Comparison of ENCODE assay signal across 20 mouse cellular contexts in the genomic region with DNA sequence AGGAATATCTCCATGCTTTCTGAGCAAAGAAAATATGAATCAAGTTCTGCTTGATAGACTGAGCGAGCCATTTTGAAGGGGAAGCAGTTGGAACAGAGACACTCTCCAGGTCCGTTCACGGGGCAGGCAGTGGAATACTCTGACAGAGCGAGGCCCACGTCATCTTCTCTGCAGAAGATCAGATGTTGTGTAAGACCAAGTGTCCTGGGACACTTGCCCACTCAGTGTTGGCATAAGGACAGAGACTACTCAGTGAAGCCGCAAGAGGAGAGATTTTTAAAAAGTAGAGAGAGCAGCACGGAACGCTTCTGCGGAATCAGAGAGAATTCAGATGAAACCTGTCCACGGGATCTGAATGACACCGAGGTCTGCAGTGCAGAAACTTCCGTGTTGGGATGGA.
DNase-seq lines count a peak whose midpoint lies in the region; ATAC-seq and TF ChIP-seq lines count a peak whose summit lies in the region.
"Had no signal": no experiment of that assay in that cellular context is flagged by ENCODE, and none has a peak within 500 bp of the region (broad histone marks: within the 10 kb centered on the region; RNA-seq: fewer than 3 reads in every experiment).

No protein-coding gene starts in this region.

- no peak overlapping the region for H3K27ac ChIP-seq in kidney, adult 2 months (ENCODE audit: insufficient read depth, low read depth, low read length)
- H3K27ac ChIP-seq in midbrain, embryonic 15.5 days: no peak overlapping the region
- H3K27ac ChIP-seq: embryonic facial prominence, embryonic 10.5 days; forebrain, embryonic 12.5 days; heart, adult 2 months; hindbrain, embryonic 14.5 days; intestine, embryonic 15.5 days; limb, embryonic 12.5 days; liver, embryonic 14.5 days; midbrain, embryonic 12.5 days; neural tube, embryonic 13.5 days had no signal

- H3K4me2 ChIP-seq in midbrain, embryonic 15.5 days: no peak overlapping the region
- H3K4me2 ChIP-seq: forebrain, embryonic 12.5 days; hindbrain, embryonic 14.5 days; intestine, embryonic 15.5 days; limb, embryonic 12.5 days; midbrain, embryonic 12.5 days; neural tube, embryonic 13.5 days had no signal

- TF ChIP-seq CTCF in kidney, adult 2 months (conservative IDR thresholded peaks at IDR 0.05; ENCODE audit: insufficient read depth, insufficient read length, low read depth, low read length): no peak

- 91% methylated on average over 12 of the region's 12 CpGs for WGBS in kidney, adult 2 months
- WGBS in midbrain, embryonic 15.5 days: 92% methylated on average over 12 of the region's 12 CpGs

- no peak for TF ChIP-seq POLR2A in kidney, adult 2 months (IDR thresholded peaks at IDR 0.05; ENCODE audit: low read depth, low read length)

- no peak overlapping the region for H3K9ac ChIP-seq in midbrain, embryonic 15.5 days
- H3K9ac ChIP-seq: forebrain, embryonic 12.5 days; hindbrain, embryonic 14.5 days; intestine, embryonic 15.5 days; limb, embryonic 12.5 days; liver, embryonic 14.5 days; midbrain, embryonic 12.5 days; neural tube, embryonic 13.5 days had no signal

- no peaks in the 10 kb centered on the region for H3K9me3 ChIP-seq in midbrain, embryonic 15.5 days
- H3K9me3 ChIP-seq: embryonic facial prominence, embryonic 10.5 days; forebrain, embryonic 12.5 days; intestine, embryonic 15.5 days; limb, embryonic 12.5 days; midbrain, embryonic 12.5 days; neural tube, embryonic 13.5 days had no signal

- peak; percentile 25 to 70 for DNase-seq in adrenal gland, adult (ENCODE audit: inconsistent age in 2 of 2, low spot score in 1 of 2)
- DNase-seq in adrenal gland, postnatal 4 days (ENCODE audit: low spot score in 2 of 2): no peak
- peak; percentile 7 for DNase-seq in kidney, adult 2 months
- no peak for DNase-seq in kidney, postnatal 14 days
- peak; percentile 47 for DNase-seq in adrenal gland, postnatal 10 days
- DNase-seq in cerebellum, postnatal 36 days: peak; percentile 9 to 10
- DNase-seq in layer of hippocampus, adult 9-10 months (ENCODE audit: low spot score): no peak
- DNase-seq: heart, adult 2 months; spleen, adult 18-20 months had no signal

- no peaks in the 10 kb centered on the region for H3K36me3 ChIP-seq in kidney, adult 2 months (ENCODE audit: control insufficient read depth, insufficient read depth, low read length)
- peaks cover 17% of the 10 kb centered on the region; the same call in 1 of the 2 replicates for H3K36me3 ChIP-seq in midbrain, embryonic 15.5 days (replicated peaks)
- H3K36me3 ChIP-seq: embryonic facial prominence, embryonic 10.5 days; forebrain, embryonic 12.5 days; intestine, embryonic 15.5 days; limb, embryonic 12.5 days had no signal

- no peak for ATAC-seq in midbrain, embryonic 15.5 days (replicated peaks)
- ATAC-seq: activated CD4-positive, CD25-positive, alpha-beta regulatory T cell, adult 4 months; CD4-positive, CD25-positive, alpha-beta regulatory T cell, adult 4 months; intestine, embryonic 15.5 days had no signal

- H3K27me3 ChIP-seq in kidney, adult 2 months (replicated peaks; ENCODE audit: control insufficient read depth, insufficient read depth, low read length): no peaks in the 10 kb centered on the region
- H3K27me3 ChIP-seq in midbrain, embryonic 15.5 days (replicated peaks): no peaks in the 10 kb centered on the region
- H3K27me3 ChIP-seq: forebrain, embryonic 12.5 days; intestine, embryonic 15.5 days; limb, embryonic 12.5 days; midbrain, embryonic 12.5 days; neural tube, embryonic 13.5 days had no signal

- H3K4me3 ChIP-seq in kidney, adult 2 months (ENCODE audit: insufficient read depth, low read depth, low read length): no peak overlapping the region
- H3K4me3 ChIP-seq in midbrain, embryonic 15.5 days: no peak overlapping the region
- H3K4me3 ChIP-seq: embryonic facial prominence, embryonic 10.5 days; forebrain, embryonic 12.5 days; heart, adult 2 months; intestine, embryonic 15.5 days; limb, embryonic 12.5 days; midbrain, embryonic 12.5 days; neural tube, embryonic 13.5 days had no signal

- no peaks in the 10 kb centered on the region for H3K4me1 ChIP-seq in kidney, adult 2 months (ENCODE audit: control insufficient read depth, insufficient read depth, low read length)
- H3K4me1 ChIP-seq in midbrain, embryonic 15.5 days: no peaks in the 10 kb centered on the region
- H3K4me1 ChIP-seq: embryonic facial prominence, embryonic 10.5 days; forebrain, embryonic 12.5 days; intestine, embryonic 15.5 days; limb, embryonic 12.5 days; midbrain, embryonic 12.5 days; neural tube, embryonic 13.5 days had no signal

Comparison
In these comparisons a context has a peak if more than half of its experiments do, and no peak if none do; other contexts are left out.
1. DNase-seq: peak in adrenal gland, adult (2 of 2), kidney, adult 2 months (single experiment), adrenal gland, postnatal 10 days (single experiment) and cerebellum, postnatal 36 days (2 of 2); none in adrenal gland, postnatal 4 days (0 of 2), kidney, postnatal 14 days (single experiment) and layer of hippocampus, adult 9-10 months (single experiment).